Mouse (Mus musculus) CH12.LX (cell line): Measurements from ENCODE around the gene Elane. TPM values are rescaled to one million over a fixed set of nuclear protein-coding genes. Genes with fewer than 3 reads are reported as not detected.

Source experiments
- DNase-seq: peaks from one replicate; pipeline ENCODE4 v3.0.0-alpha.2; 2013; ENCODE audit errors: extremely low read depth
- H3K27ac ChIP-seq: 2 replicates; pipeline ENCODE4 v1.5.1; 2012; ENCODE audit warnings: low read depth, mild to moderate bottlenecking, control low read depth, moderate library complexity; ENCODE audit not compliant: insufficient read depth
- H3K27me3 ChIP-seq: replicated peaks from 2 replicates; pipeline ENCODE3; 2012; ENCODE audit warnings: inconsistent platforms
- H3K36me3 ChIP-seq, 2 experiments: replicated peaks in 1 of 2; 2 replicates each; pipeline versions ENCODE3 to v1.6.1; 2012; ENCODE audit warnings: inconsistent platforms in 1 of 2, low read length in 1 of 2, mild to moderate bottlenecking in 1 of 2, mixed read lengths in 1 of 2, moderate library complexity in 1 of 2; ENCODE audit not compliant: control insufficient read depth in 1 of 2, insufficient read depth in 1 of 2
- H3K4me1 ChIP-seq, 2 experiments: 2 replicates each; pipeline ENCODE4 v1.6.1; 2012; ENCODE audit warnings: inconsistent platforms in 1 of 2, moderate library complexity in 1 of 2; ENCODE audit not compliant: insufficient read depth in 2 of 2, control insufficient read depth in 1 of 2
- H3K4me2 ChIP-seq: 2 replicates; pipeline ENCODE4 v1.6.1; 2012; ENCODE audit warnings: low read depth, mild to moderate bottlenecking, control low read depth; ENCODE audit not compliant: poor library complexity, insufficient read depth, severe bottlenecking
- H3K4me3 ChIP-seq, 3 experiments: fragments of 150-350 bp in 1 of 3; sonication (generic) in 1 of 3; replicated peaks in 1 of 3; 2 replicates each; pipeline versions ENCODE3 to v1.5.1; 2011 to 2012; ENCODE audit warnings: low read depth in 2 of 3, low read length in 2 of 3, mild to moderate bottlenecking in 2 of 3, moderate library complexity in 2 of 3, control low read depth in 1 of 3, improper control_type of control experiment in 1 of 3, inconsistent platforms in 1 of 3, mixed read lengths in 1 of 3; ENCODE audit not compliant: poor library complexity in 1 of 3
- H3K79me2 ChIP-seq: replicated peaks from 2 replicates; pipeline ENCODE4 v1.6.1; 2012; ENCODE audit warnings: mild to moderate bottlenecking, moderate library complexity; ENCODE audit not compliant: control insufficient read depth, poor library complexity, insufficient read depth, severe bottlenecking; ENCODE audit errors: extremely low read depth
- H3K9ac ChIP-seq: 2 replicates; pipeline ENCODE4 v1.6.1; 2012; ENCODE audit warnings: low read depth, mild to moderate bottlenecking, control low read depth, moderate library complexity; ENCODE audit not compliant: insufficient read depth
- H3K9me3 ChIP-seq: replicated peaks from 2 replicates; pipeline ENCODE3; 2012; ENCODE audit warnings: low read length, inconsistent platforms, mixed read lengths
- CHD1 ChIP-seq: IDR thresholded peaks from 2 replicates; pipeline ENCODE4 v1.6.1; 2012; ENCODE audit warnings: low read depth, low read length, improper control_type of control experiment, inconsistent platforms
- CHD2 ChIP-seq: IDR thresholded peaks from 2 replicates; pipeline ENCODE4 v1.6.1; 2011; ENCODE audit warnings: low read length, improper control_type of control experiment
- ETS1 ChIP-seq: conservative IDR thresholded peaks from 2 replicates; pipeline ENCODE4 v1.6.1; 2012; ENCODE audit warnings: low read depth, mild to moderate bottlenecking, inconsistent platforms, low read length, improper control_type of control experiment, moderate library complexity
- GABPA ChIP-seq: IDR thresholded peaks from 2 replicates; pipeline ENCODE4 v1.6.1; 2012; ENCODE audit warnings: low read depth, low read length, improper control_type of control experiment, inconsistent platforms; ENCODE audit not compliant: insufficient replicate concordance
- JUN ChIP-seq: IDR thresholded peaks from 2 replicates; pipeline ENCODE4 v1.6.1; 2011; ENCODE audit warnings: low read depth, mild to moderate bottlenecking, low read length, improper control_type of control experiment, moderate library complexity; ENCODE audit not compliant: insufficient read depth
- JUND ChIP-seq: conservative IDR thresholded peaks from 2 replicates; pipeline ENCODE4 v1.6.1; 2011; ENCODE audit warnings: low read depth, low read length, improper control_type of control experiment
- MAFK ChIP-seq: IDR thresholded peaks from 2 replicates; pipeline ENCODE4 v1.6.1; 2011; ENCODE audit warnings: low read length, improper control_type of control experiment; ENCODE audit not compliant: insufficient replicate concordance
- MAX ChIP-seq: IDR thresholded peaks from 2 replicates; pipeline ENCODE4 v1.6.1; 2011; ENCODE audit warnings: low read length, improper control_type of control experiment
- MAZ ChIP-seq: IDR thresholded peaks from 2 replicates; pipeline ENCODE4 v1.6.1; 2012; ENCODE audit warnings: low read depth, mild to moderate bottlenecking, inconsistent platforms, low read length, improper control_type of control experiment, moderate library complexity
- MEF2A ChIP-seq: IDR thresholded peaks from 2 replicates; pipeline ENCODE4 v1.6.1; 2014; ENCODE audit warnings: low read depth, mild to moderate bottlenecking, inconsistent platforms, low read length, improper control_type of control experiment, borderline replicate concordance
- MXI1 ChIP-seq: IDR thresholded peaks from 2 replicates; pipeline ENCODE4 v1.6.1; 2011; ENCODE audit warnings: mild to moderate bottlenecking, low read depth, low read length, improper control_type of control experiment
- POLR2A ChIP-seq: IDR thresholded peaks from 2 replicates; pipeline ENCODE4 v1.6.1; 2011; ENCODE audit warnings: low read depth, mild to moderate bottlenecking, improper control_type of control experiment, low read length
- TBP ChIP-seq: conservative IDR thresholded peaks from 2 replicates; pipeline ENCODE4 v1.6.1; 2011; ENCODE audit warnings: low read depth, low read length, improper control_type of control experiment
- USF1 ChIP-seq: IDR thresholded peaks from 2 replicates; pipeline ENCODE4 v1.6.1; 2014; ENCODE audit warnings: low read depth, mild to moderate bottlenecking, inconsistent platforms, low read length, improper control_type of control experiment
- ZKSCAN1 ChIP-seq: IDR thresholded peaks from 2 replicates; pipeline ENCODE4 v1.6.1; 2012; ENCODE audit warnings: low read depth, inconsistent platforms, low read length, improper control_type of control experiment, borderline replicate concordance
- dilution Hi-C: fragments of 300-500 bp; cut with MboI; formaldehyde crosslinking; loops from 2 replicates; pipeline ENCODE4 v1.14.3; 2020; ENCODE audit warnings: low sequenced_read_pairs; ENCODE audit not compliant: extremely low pct_unique_long_range_greater_than_20kb, extremely low pct_ligation_motif_present
- in situ Hi-C: fragments of 300-500 bp; cut with MboI; formaldehyde crosslinking; loops from 3 replicates; pipeline ENCODE4 v1.14.3; 2019; ENCODE audit warnings: low sequenced_read_pairs, low pct_ligation_motif_present, low pct_unique_long_range_greater_than_20kb, mixed read lengths
- polyA plus RNA-seq: library from polyadenylated mRNA; unstranded; fragments of >175 nt; gene quantifications from 2 replicates; pipeline ENCODE4 v1.2.1, GENCODE M21; 2012; ENCODE audit warnings: low read depth; ENCODE audit not compliant: insufficient read length
- total RNA-seq, 2 experiments: library from RNA; depleted of rRNA; stranded (reverse); fragments of 300-350 nt in 1 of 2; fragments of >200 nt in 1 of 2; gene quantifications; 2 replicates each; pipeline ENCODE4 v1.2.3; 2012 to 2014

Gene Elane
- total and polyA plus RNA-seq, 3 experiments, result not detected

DNA sequence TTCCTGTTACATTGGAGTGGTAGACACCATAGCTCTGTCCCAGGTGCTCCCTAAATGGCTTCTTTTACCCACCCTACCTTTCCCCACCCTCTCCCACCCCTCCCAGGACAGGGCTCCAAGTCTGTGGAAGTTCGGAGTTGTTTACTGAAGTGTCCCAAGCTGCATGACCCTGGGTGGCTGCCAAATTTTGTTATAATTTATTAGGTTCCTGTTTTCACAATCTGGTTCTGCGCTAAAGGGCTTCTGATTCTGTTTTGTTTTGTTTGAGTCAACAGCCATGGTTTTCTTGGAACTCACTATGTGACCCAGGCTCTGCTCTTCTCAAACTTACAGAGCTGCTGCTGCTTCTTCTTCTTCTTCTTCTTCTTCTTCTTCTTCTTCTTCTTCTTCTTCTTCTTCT lies 3.3 kb downstream of the Elane start:
- Histone ChIP-seq H3K9me3 (no peaks in the 10 kb centered on the region), H3K79me2 (no peaks in the 10 kb centered on the region), H3K36me3 (peaks cover 0 to 10% of the 10 kb centered on the region in 2 experiments), H3K4me2 (no peak overlapping the region), H3K4me3 (no peak overlapping the region), H3K9ac (no peak overlapping the region), H3K27me3 (peaks cover 16% of the 10 kb centered on the region), H3K4me1 (peaks cover 0 to 16% of the 10 kb centered on the region in 2 experiments; a peak in 3 of 4 replicates), H3K27ac (no peak overlapping the region)
- in situ Hi-C loops (no loop called here), dilution Hi-C loops (no loop called here)
- no peak for DNase-seq
- TF ChIP-seq MAFK (no peak), ZKSCAN1 (no peak), JUN (no peak), GABPA (no peak), POLR2A (no peak), MEF2A (no peak), CHD2 (no peak), CHD1 (no peak), USF1 (no peak), ETS1 (no peak), MXI1 (no peak), JUND (no peak)

DNA sequence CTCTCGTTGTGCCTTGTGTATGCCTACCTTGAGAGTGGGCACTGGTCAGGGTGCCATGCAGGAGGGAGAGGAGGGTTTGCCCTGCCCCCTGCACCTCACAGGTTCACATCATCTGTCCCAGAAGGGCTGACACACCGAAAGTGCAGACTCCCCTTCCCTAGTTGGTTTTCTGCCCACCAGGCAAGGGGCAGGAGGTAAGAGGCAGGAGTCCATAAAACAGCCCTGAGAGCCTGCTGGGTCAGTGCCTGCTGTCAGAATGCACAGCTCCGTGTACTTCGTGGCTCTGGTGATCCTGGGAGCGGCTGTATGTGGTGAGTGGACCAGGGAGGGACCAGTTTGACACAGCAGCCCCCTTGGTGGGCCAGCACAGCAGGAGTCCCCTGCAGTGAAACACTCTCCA lies 4.6 kb downstream of the Elane start, which contains the start of gene Cfd:
Gene Cfd (plus strand): TSS at position 184 of the 400 bp plus-strand sequence.
- no peaks in the 10 kb centered on the region for H3K9me3 ChIP-seq
- H3K9ac ChIP-seq, result no peak within 1 kb of the TSS
- TF ChIP-seq MAZ (no peak), MAX (no peak), TBP (no peak)
- in situ Hi-C loops, result loop anchor here (5.0 kb wide), 1 partner anchor 37 kb away; the partner anchor contains the start of gene Arid3a
- no peak within 1 kb of the TSS for H3K4me2 ChIP-seq
- H3K36me3 ChIP-seq, result peaks cover 7 to 19% of the 10 kb centered on the region in 2 experiments
- H3K27me3 ChIP-seq, result peaks cover 16% of the 10 kb centered on the region
- dilution Hi-C loops, result no loop called here
- H3K4me1 ChIP-seq, result peaks cover 0 to 24% of the 10 kb centered on the region in 2 experiments; a peak in 3 of 4 replicates
- no peak within 1 kb of the TSS for H3K4me3 ChIP-seq
- H3K79me2 ChIP-seq, result no peaks in the 10 kb centered on the region
- no peak for DNase-seq
- no peak within 1 kb of the TSS for H3K27ac ChIP-seq
